Mouse (Mus musculus) lung, adult 2 months (tissue): ENCODE measurements at regions not wholly inside any gene's neighbourhood (a gene's known extent, or its start where the extent isn't known, plus 50 kb on each side); places are given as distances from the start of the nearest gene placed in this dataset.

Experiments
- CTCF ChIP-seq: fragments of 200-500 bp; IDR thresholded peaks from 2 replicates; pipeline ENCODE4 v1.5.1; 2011; ENCODE audit warnings: mild to moderate bottlenecking, low read length, control low read depth; ENCODE audit not compliant: insufficient read depth
- POLR2A ChIP-seq: fragments of 200-500 bp; IDR thresholded peaks from 2 replicates; pipeline ENCODE4 v1.6.1; 2011; ENCODE audit warnings: low read depth, mild to moderate bottlenecking, control low read depth, low read length, borderline replicate concordance; ENCODE audit errors: extremely low read depth

DNA sequence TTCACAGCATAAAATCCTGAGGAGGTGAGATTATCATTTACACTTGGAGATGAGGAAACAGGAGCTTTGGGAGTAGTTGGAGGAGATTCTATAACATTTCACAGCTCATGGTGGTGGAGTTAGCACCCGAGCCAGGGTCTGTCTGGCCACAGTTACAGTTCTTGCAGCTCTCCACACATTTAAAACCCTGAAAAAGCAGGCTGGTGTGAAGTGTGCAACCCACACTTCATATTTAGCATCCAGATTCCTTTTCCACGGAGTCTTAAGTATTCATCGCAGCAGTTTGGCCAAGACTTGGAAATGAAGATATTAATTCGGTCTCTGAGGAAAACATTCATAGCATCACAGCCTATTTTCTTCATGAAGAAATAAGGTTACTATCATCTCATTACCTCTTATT is 79.7 kb upstream of the 4933412E24Rik start:
- TF ChIP-seq POLR2A (no peak), CTCF (no peak)
